Mouse (Mus musculus) megakaryocyte-erythroid progenitor cell, adult 5-6 weeks (primary cell): ENCODE measurements at regions not wholly inside any gene's neighbourhood (a gene's known extent, or its start where the extent isn't known, plus 50 kb on each side); places are given as distances from the start of the nearest gene placed in this dataset.
A peak's percentile ranks its signal among the peaks of the same experiment; 100 is the strongest.

ENCODE experiments used
- ATAC-seq: replicated peaks from 2 replicates; pipeline ENCODE4 v1.8.0; 2016; ENCODE audit warnings: mild to moderate bottlenecking, inconsistent platforms; ENCODE audit not compliant: severe bottlenecking, poor library complexity, low FRiP score, low TSS enrichment

DNA sequence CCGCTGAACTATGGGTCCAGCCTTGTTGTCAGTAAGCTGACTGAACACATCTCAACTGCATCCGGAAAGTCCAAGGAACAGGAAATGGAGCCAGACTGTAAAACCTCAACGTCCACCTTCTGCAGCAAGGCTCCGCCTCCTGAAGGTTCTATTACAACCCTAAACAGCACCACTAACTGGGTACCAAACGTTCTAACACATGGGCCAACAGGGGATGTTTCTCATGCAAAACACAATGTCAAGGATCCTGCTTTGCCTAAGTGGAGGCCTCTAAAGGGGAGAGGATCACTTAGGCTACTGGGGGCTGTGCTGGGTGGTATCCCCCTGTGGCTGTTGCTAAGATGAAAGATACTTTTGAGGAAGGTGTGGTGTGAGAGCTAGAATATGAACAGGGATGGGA is 51.0 kb upstream of the Stt3b start:
- no peak for ATAC-seq

DNA sequence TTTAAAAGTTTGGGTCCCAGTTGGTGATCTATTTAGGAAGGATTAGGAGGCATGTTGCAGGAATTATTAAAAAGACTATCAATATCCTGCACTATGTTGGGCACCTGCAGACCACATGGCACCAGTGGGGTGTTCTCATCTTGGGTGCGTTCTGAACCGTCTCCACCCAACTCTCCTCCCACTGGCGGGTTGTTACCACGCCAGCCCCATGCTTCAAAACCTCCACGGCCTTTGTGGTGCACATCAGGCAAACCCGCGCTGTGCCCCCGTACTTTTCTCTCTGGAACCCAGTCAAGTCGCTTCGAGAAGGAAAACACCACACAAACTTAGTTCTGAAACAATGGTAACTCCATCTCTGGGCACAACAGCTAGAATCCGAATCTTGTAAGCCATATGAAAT is 51.7 kb upstream of the Stt3b start:
- ATAC-seq = no peak

DNA sequence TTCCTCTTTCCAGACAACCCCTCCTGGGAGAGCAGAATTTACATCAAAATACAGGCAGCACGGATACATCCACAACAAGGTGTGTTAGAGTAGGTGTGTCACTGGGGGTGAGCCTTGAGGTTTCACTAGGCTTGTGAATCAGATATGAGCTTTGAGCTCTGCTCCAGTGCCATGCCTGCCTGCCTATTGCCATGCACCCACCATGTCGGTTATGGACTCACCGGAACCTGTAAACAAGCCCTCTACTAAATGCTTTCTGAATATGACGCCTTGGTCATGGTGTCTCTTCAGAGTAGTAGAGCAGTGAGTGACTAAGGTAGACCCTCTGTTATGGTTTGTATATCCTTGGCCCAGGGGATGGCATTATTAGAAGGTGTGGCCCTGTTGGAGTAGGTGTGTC is 52.3 kb upstream of the Stt3b start:
- ATAC-seq = no peak

DNA sequence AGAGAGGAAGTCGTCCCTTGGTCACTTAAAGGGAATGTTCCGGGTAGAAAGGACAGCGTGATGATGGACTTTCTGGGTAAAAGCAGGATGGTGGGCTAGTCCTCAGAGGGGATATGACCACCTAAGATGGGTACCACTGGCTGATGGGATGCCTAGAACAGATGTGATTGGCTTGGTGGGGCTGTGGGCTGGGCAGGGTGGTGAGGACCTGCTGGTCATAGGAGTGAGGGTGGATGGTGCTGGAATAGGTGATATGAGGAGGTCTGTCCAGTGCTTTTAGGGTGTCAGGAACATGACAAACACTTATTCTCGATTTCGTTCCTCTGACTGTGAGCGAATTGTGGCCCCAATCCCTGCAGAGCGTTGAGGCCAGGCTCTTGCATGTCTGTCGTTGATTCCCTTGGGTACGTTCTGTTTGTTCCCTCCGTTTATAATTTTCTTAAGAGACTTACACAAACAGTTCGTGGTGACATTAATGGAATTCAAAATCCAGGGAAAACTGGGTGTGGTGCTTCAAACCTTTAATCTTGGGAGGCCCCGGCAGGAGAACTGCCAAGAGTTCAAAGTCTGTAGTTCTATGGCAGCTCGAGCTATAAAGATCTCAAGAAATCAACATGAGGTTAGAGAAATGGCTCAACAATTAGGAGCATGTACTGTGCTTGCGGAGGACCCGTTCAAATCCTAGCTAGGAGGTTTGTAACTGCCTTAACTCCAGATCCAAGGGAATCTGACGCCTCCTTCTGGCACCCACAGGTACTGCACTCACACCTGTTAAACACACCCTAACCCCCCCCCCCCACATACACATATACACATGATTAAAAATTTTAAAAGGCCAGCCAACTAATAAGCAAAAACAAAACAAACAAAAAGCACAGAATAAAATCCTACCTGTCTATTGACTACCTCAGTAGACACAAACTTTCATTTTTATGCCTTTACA is 55.0 kb upstream of the Stt3b start:
- no peak for ATAC-seq

DNA sequence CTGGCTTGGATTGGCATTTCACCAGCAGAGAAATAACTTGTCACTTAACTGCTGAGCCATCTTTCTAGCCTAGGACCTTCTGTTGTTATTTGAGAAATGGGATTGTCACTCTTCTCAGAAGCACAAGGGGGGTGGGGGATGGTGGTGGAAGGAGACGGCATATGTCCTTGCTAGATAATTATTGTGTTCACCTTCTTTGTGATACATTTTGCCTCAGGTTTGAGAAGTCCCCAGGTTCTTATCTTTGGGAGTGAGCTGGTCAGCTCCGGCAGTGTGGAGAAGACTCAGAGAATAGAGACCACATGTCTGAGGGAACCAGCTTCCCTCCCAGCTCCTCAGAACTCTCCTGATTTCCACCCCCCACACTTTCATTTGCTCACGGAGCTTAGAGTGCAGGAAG is 57.6 kb upstream of the Stt3b start:
- peak; percentile 63 for ATAC-seq

DNA sequence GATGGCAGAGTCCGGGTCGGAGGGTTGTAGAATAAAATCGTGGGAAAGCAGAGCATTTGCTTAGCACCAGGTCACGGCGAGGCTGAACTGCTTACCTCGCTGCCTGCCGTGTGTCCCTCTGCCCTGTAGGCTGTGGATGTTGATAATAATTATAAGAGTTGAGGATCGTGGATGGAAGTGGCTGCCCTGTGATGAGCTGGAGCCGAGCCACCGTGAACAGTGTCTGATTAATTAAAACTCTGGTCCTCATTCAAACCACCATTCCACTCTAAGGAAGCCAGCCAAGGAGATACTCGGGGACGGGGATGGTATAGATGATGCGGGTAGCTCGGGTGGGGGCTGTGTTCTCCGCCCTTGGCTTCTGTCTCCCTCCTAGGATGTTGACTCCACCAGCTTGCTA is 70.1 kb upstream of the Stt3b start:
- no peak for ATAC-seq

DNA sequence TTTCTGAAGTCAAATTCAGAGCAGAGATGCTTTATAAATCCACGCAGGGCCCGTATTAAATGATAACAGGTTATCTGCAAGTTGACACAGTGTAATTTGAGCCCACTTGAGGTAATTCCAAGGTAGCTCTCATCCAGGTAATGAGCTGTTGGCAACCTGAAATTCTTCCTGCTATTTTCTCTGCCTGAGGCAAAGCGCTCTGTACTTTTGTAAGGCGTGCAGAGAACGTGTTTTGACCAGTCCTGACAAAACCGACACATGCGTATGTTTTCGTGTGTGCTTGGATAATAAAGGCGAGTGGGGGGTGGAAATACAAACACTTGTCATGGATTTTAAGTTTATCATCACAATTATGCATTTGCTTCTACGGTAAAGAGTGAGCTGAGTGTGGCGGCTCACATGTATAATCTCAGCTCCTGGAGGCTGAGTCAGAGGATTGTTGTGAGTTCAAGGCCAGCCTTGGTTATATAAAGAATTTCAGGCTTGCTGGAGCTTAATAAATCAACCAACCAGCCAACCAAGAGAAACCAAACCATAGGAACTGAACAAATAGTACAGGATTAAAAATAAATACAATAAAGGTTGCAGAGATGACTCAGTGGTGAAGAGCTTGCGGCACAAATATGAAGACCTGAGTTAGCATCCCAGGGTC is 72.7 kb upstream of the Stt3b start:
- no peak for ATAC-seq

DNA sequence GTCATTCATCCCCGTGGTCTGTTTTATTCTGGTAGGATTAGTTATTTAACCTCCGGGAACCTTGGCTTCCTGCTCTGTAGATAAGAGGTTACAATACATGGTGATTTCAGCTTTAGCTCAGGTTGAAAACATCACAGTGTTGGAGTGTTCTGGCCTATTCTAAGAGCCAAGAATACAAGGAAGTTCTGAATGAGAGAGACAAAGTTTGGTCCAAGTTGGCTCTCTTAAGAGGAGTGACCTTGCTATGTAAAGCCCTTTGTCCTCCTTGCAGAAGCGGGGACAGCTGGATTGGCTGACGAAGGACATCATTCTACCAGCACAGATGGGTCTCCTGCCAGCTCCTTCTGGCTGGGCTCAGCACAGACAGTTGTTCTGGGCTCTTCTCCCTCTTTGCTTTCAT is 73.7 kb upstream of the Stt3b start:
- no peak for ATAC-seq

DNA sequence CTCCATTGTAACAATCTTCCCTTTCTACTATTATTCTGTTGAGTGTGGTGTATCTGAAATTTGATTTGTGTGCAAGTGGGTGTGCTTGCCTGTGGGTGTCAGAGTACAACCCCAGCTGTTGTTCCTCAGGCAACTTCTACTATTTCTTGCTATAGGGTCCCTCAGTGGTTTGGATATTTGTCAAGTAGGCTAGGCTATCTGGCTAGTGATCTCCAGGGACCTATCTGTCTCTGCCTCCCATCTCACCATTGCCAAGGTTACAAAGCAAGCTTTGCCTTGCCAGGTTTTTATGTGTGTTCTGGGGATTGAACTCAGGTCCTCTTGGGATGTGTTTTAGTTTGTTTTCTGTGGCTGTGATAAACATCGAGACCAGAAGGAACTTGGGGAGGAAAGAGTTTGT is 74.1 kb upstream of the Stt3b start:
- ATAC-seq = no peak

DNA sequence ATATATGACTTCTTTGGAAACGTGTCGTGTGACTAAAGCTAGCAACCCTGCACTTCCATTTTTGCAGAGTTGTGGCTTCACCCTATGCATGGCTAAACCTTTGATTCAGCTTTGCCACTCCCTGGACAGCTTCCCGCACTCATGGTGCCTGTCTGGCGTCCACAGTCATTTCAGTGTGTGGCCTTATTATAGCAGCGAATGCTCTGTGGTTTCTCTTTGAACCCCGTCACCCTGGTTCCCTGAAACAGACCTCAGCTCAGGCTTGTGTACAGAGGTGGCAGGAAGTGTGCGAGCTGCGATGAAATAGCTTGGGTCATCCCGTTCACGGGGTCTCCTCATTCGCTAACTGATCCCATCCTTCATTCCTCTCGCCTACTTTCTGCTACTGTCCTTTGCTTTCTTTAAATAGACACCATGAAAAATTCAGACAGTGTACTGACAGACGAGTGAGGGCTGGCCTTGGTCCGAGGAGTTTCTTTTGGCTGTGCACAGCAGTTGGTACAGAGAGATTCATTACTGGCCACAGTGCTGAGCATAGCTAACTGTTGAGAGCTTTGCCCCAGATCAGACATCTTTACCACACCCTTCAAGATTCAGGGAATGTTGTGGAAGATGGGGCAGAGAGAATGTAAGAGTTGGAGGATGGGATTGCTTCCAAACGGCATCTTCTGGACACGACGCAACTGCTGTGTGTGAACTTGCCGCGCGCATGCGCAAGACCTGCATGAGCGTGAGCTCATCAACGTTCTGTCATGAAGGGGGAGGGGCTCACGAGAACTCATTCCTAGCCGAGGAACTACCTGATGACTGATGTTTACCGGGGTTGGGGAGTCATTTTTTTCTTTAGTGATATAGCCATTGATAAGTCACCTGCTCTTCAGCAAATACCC is 77.5 kb upstream of the Stt3b start:
- peak; percentile 28; the same call in 1 of the 2 replicates for ATAC-seq

DNA sequence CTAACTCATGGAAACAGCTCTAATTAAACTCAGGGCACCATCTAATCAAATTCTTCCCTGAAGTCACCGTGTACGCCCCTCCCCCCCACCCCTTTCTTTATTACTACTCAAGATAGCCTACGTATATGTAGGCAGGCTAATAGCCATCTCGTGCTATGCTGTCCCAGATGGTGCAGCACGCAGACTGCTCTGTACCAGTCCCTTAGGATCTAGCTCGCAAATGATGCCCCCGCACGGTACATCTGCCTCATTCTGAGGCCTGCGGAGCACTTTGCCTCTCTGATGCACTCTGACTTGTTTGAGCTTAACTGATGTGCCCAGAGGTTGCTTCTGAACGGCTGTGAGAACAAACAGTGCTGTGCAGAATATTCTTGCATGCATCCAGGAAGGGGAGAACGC is 78.1 kb upstream of the Stt3b start:
- ATAC-seq = no peak

DNA sequence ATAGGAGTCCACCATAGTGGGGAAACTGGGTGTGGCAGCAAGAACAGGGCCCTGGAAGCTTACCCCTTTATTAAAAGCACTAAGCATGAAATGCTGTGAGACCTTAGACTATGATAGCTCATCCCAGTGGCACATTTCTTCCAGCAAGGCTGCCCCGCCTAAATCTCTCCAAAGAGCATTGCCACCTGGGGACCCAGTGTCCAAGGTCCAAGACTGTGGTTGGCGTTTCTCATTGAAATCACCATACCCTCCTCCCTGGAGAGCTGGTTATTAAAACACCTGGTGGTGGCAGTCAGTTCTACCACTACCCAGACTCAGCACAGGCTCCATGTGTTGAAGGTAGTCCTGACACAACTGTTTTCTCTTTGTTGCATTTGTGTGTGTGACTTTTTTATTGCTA is 78.9 kb upstream of the Stt3b start:
- ATAC-seq = no peak

DNA sequence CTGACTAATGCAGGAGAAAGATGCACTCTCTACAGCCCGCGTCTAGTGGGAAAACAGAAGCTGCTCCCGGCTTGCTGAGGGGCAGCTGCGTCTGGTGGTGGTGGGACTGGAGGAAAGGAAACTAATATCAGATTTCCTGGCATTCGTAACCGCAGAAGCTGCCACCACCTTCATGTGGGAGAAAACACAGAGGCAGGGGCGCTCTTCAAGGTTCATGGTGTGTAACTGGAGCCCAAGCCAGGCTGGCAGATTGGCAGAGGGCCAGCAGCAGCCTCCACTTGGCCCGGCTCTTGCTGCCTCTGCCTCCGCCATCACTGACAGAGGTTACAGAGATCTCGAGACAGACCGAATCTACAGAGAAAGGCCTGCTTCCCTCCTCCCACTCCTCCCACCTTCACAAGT is 80.7 kb upstream of the Stt3b start:
- ATAC-seq = 0 out of 2 replicates have a peak, but pooled peaks have one; percentile 39

DNA sequence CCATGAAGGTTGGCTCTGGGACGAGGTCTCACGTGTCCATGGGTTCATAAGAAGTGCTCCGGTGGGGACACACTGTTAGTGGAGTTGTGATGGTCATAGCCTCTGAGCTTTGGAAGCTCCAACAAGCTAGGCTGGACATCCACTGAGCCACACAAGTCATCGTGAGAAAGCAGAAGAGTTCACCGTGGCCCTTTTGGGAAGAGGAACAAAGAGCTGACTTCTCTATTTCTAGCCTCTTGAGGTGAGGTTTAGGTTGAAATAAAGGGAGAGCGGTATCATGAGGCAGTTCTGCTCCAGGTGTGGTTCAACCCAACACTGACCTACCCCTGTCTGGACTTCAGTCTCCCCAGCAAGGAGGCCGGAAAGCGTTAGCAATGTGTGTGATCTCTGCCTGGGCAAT is 85.3 kb upstream of the Stt3b start:
- ATAC-seq = no peak

DNA sequence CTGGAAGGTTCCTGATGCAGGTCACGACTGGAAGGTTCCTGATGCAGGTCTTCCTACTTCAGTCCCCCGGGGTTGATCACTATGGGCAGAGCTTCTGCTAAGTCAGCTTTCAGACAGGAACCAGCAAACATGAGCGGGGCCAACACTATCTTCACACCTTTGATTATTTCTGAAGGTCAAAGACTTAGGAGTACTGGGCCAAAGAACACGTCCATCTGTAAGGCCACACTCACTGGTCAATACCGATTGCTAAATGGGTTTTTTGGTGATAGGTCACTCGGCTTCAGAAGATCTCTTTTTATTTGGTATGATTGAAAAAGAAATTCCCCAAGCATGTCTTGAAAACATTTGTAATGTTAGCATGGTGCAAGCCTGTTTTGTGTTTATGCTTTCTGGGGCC is 90.2 kb upstream of the Stt3b start:
- no peak for ATAC-seq

DNA sequence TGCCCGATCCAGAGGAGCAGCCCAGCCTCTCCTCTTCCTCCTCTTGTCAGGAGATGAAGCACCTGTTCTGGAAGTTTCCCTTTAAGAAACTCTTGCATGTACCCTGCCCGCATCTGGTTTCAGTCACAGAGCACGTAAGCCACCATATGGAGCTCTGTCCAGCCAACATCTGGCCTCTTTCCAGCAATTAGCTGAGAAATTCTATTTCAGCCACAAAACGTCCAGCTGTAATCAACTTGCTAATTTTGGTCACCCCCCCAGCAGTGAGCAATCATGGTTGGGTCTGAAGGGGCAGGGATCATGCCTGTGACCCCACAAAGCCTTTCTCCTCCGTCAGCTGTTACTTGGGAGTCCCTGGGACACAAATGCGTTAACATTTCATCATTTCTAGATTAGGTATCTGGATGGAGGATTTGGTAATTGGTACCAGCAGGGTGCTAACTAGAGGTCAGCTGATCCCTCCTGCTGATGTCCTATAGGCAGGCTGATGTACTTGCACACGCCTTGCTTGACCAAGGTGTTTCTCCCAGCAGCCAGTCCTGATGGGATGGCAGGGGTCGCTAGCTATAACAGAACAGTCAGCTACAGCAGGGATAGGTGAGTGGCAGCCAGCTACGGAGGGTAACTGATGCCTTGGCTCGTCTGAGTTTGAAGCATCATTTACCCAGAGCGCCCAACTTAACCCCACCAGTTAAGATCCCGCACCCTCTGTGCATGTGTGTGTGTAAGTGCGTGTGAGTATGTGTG is 91.4 kb upstream of the Stt3b start:
- no peak for ATAC-seq

DNA sequence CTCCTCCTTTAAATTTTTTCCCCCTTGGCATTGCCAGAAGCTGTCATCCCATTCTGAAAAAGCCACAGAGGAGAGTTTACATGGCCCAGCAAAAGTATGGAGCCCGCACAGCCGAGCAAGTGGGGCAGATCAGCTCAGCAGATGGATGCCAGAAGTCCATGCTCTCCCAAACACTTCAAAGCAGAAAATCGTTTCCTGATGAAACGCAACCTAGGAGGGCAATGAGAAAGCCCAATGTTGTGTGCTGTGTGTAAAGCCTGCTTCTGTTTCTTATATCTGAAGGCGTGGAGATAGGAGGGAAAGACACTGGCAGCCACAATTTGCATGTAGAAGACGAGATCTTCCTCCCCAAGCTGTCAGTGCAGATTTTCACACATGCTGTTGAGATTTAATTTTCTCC is 92.4 kb upstream of the Stt3b start:
- no peak for ATAC-seq

DNA sequence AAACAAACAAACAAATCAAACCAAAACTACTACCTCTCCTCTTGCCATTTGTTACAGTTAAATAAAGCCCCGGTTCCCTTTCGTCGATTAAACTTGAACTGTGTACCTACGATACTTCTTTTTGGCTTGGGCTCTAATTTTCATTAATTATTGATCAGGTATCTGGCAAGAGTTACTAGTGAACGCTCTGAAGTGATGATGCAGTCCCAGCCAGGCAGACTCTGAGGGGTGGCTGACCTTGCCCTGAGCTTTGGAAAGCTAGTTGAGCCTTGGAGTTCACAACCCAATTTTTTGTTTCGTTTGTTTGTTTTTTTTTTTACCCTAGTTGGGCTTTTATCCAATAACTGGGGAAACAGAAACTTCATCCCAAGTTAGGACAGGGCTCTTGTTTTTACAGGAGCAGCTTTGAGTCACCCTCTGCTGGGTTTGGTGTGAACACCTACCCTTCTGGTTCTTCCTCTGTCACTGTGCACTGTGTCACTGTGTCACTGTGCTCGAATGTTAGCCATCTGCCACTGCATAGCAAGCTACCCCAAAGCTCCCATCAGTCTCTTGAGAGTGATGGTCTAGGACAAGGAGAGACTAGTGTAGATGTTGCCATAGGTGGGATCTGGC is 93.2 kb upstream of the Stt3b start:
- ATAC-seq = no peak

DNA sequence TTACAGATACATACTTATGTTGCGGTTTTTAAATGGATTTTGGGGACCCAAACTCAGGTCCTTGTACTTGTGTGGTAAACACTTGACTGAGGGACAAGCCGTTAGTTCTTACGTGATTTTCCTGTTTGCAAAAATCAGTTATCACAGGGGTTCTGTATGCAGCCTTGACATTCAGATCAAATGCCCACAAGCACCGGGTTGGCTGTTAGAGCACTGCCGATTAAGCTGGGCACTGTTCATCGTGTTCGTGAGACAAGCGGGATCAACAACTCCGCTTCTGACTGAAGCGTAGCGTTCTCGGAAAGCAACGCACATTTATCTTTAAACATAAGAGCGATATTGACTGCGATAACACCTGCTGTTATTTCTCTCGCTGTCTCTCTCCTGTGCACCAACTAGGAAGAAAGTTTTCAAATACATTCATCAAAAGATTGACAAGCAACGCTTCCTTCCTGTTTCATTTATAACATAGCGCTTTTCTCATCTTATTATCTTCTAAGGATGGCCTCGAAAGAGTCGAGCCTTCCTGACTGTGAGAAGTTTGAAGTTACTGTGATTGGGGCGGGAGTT is 97.8 kb upstream of the Stt3b start:
- ATAC-seq = no peak
